10 mouse cellular contexts compared by ENCODE assay signal in genomic region chr3:103789096-103789495, GRCm38 (mm10). TPM values are rescaled to one million over a fixed set of nuclear protein-coding genes. Genes with fewer than 3 reads are reported as not detected.
DNase-seq lines count a peak whose midpoint lies in the region; ATAC-seq and TF ChIP-seq lines count a peak whose summit lies in the region.
"Had no signal": no experiment of that assay in that cellular context is flagged by ENCODE, and none has a peak within 500 bp of the region (broad histone marks: within the 10 kb centered on the region; RNA-seq: fewer than 3 reads in every experiment).

No protein-coding gene starts in this region.

- peak overlapping the region; percentile 70 for H3K4me3 ChIP-seq in erythroblast, embryonic 14.5 days (replicated peaks)
- peak overlapping the region; percentile 93; the same call in 1 of the 2 replicates for H3K4me3 ChIP-seq in lung, embryonic 14.5 days (ENCODE audit: low read depth, low read length)
- H3K4me3 ChIP-seq in intestine, embryonic 16.5 days (ENCODE audit: low read length), result no peak overlapping the region
- H3K4me3 ChIP-seq in neural tube, embryonic 13.5 days, result peak overlapping the region; percentile 94; the same call in 1 of the 2 replicates

- H3K4me1 ChIP-seq in erythroblast, embryonic 14.5 days (ENCODE audit: control insufficient read depth), result peaks cover 75% of the 10 kb centered on the region
- peaks cover 5% of the 10 kb centered on the region; the same call in 1 of the 2 replicates for H3K4me1 ChIP-seq in lung, embryonic 14.5 days (ENCODE audit: insufficient read depth)
- peaks cover 10% of the 10 kb centered on the region for H3K4me1 ChIP-seq in intestine, embryonic 16.5 days (ENCODE audit: control insufficient read depth, insufficient read depth, low read length)
- peaks cover 38% of the 10 kb centered on the region for H3K4me1 ChIP-seq in neural tube, embryonic 13.5 days (replicated peaks)

- no peak for TF ChIP-seq CTCF in lung, embryonic 14.5 days (IDR thresholded peaks at IDR 0.05; ENCODE audit: low read depth)

- no peaks in the 10 kb centered on the region for H3K9me3 ChIP-seq in erythroblast, embryonic 14.5 days (ENCODE audit: control insufficient read depth, low read length)
- H3K9me3 ChIP-seq in lung, embryonic 14.5 days (ENCODE audit: low read depth, low read length), result no peaks in the 10 kb centered on the region
- H3K9me3 ChIP-seq in intestine, embryonic 16.5 days (ENCODE audit: control insufficient read depth, low read length), result no peaks in the 10 kb centered on the region
- no peaks in the 10 kb centered on the region for H3K9me3 ChIP-seq in neural tube, embryonic 13.5 days

- peaks cover 49% of the 10 kb centered on the region for H3K36me3 ChIP-seq in erythroblast, embryonic 14.5 days (ENCODE audit: control insufficient read depth)
- H3K36me3 ChIP-seq in lung, embryonic 14.5 days (ENCODE audit: insufficient read depth), result no peaks in the 10 kb centered on the region
- no peaks in the 10 kb centered on the region for H3K36me3 ChIP-seq in intestine, embryonic 16.5 days (ENCODE audit: control insufficient read depth, insufficient read depth, low read length)
- H3K36me3 ChIP-seq in neural tube, embryonic 13.5 days, result no peaks in the 10 kb centered on the region

- no peak for ATAC-seq in erythroblast, adult 5-6 weeks (replicated peaks; ENCODE audit: low FRiP score, poor library complexity, severe bottlenecking)
- no peak for ATAC-seq in lung, embryonic 14.5 days (ENCODE audit: insufficient read depth)
- ATAC-seq in intestine, embryonic 16.5 days, result no peak
- ATAC-seq in neural tube, embryonic 13.5 days (ENCODE audit: low read depth), result no peak

- no peak overlapping the region for H3K9ac ChIP-seq in lung, embryonic 14.5 days
- no peak overlapping the region for H3K9ac ChIP-seq in intestine, embryonic 16.5 days (ENCODE audit: low read depth, low read length)
- H3K9ac ChIP-seq in neural tube, embryonic 13.5 days, result no peak overlapping the region

- H3K4me2 ChIP-seq in lung, embryonic 14.5 days, result peak overlapping the region; percentile 67
- peak overlapping the region; percentile 21; the same call in 1 of the 2 replicates for H3K4me2 ChIP-seq in intestine, embryonic 16.5 days (ENCODE audit: low read depth, low read length)
- H3K4me2 ChIP-seq in neural tube, embryonic 13.5 days, result peak overlapping the region; percentile 88

- DNase-seq in lung, embryonic 14.5 days, result no peak
- no peak for DNase-seq in lung, postnatal 4 days
- no peak for DNase-seq in retina, postnatal 1 day
- DNase-seq in spleen, postnatal 36 days (ENCODE audit: low spot score in 2 of 2), result no peak
- DNase-seq: adrenal gland, adult 8-10 months had no signal

- no peaks in the 10 kb centered on the region for H3K27me3 ChIP-seq in erythroblast, embryonic 14.5 days (ENCODE audit: control insufficient read depth)
- H3K27me3 ChIP-seq in lung, embryonic 14.5 days (ENCODE audit: insufficient read depth, low read length), result no peaks in the 10 kb centered on the region
- H3K27me3 ChIP-seq in intestine, embryonic 16.5 days (replicated peaks; ENCODE audit: control insufficient read depth, insufficient read depth, low read length), result no peaks in the 10 kb centered on the region
- peaks cover 8% of the 10 kb centered on the region; the same call in 1 of the 2 replicates for H3K27me3 ChIP-seq in neural tube, embryonic 13.5 days

- peak overlapping the region; percentile 82; the same call in 1 of the 2 replicates for H3K27ac ChIP-seq in lung, embryonic 14.5 days (ENCODE audit: low read depth)
- no peak overlapping the region for H3K27ac ChIP-seq in intestine, embryonic 16.5 days (ENCODE audit: low read length)
- 0 out of 2 replicates have a peak overlapping the region, but pooled peaks have one; percentile 23 for H3K27ac ChIP-seq in neural tube, embryonic 13.5 days (replicated peaks)

- 78% methylated on average over 7 of the region's 7 CpGs for WGBS in lung, embryonic 14.5 days
- 80% methylated on average over 7 of the region's 7 CpGs for WGBS in intestine, embryonic 16.5 days
- 87% methylated on average over 7 of the region's 7 CpGs for WGBS in neural tube, embryonic 13.5 days

RNA-seq across cellular contexts. Expression of gene Hipk1, which starts 2.3 kb away (rescaled TPM):
- 5.7 and 7.4 TPM in 2 replicates for polyA plus RNA-seq in erythroblast, embryonic 14.5 days (2012)
- 491 and 663 TPM in 2 replicates for total RNA-seq in erythroblast, adult 5-6 weeks (2015; ENCODE audit: low replicate concordance)
- 744 and 752 TPM in 2 replicates for total RNA-seq in erythroblast, adult 5-6 weeks (2017; ENCODE audit: low replicate concordance)
- 16.8 and 17.2 TPM in 2 replicates for polyA plus RNA-seq in lung, embryonic 14.5 days (2014; fragmentation: Nextera tagmentation; extraction: Ambion mirVana)
- polyA plus RNA-seq in intestine, embryonic 16.5 days (2015; fragmentation: Nextera tagmentation; extraction: Ambion mirVana), result 6.3 and 7.1 TPM in 2 replicates
- 10.6 and 11.7 TPM in 2 replicates for polyA plus RNA-seq in neural tube, embryonic 13.5 days (2015; fragmentation: Nextera tagmentation; extraction: Ambion mirVana)

RNA-seq across cellular contexts. Expression of gene Dclre1b, which starts 20.1 kb away (rescaled TPM):
- 1.1 and 1.2 TPM in 2 replicates for polyA plus RNA-seq in erythroblast, embryonic 14.5 days (2012)
- 22.5 and 24.5 TPM in 2 replicates for total RNA-seq in erythroblast, adult 5-6 weeks (2015; ENCODE audit: low replicate concordance)
- 14.1 and 19.1 TPM in 2 replicates for total RNA-seq in erythroblast, adult 5-6 weeks (2017; ENCODE audit: low replicate concordance)
- 36.5 and 41.1 TPM in 2 replicates for polyA plus RNA-seq in lung, embryonic 14.5 days (2014; fragmentation: Nextera tagmentation; extraction: Ambion mirVana)
- polyA plus RNA-seq in intestine, embryonic 16.5 days (2015; fragmentation: Nextera tagmentation; extraction: Ambion mirVana), result 19.1 and 21.1 TPM in 2 replicates
- 17.2 and 24.6 TPM in 2 replicates for polyA plus RNA-seq in neural tube, embryonic 13.5 days (2015; fragmentation: Nextera tagmentation; extraction: Ambion mirVana)

RNA-seq across cellular contexts. Expression of gene Ap4b1, which starts 20.2 kb away (rescaled TPM):
- polyA plus RNA-seq in erythroblast, embryonic 14.5 days (2012), result 0.12 and 0.16 TPM in 2 replicates
- 56.9 and 81.1 TPM in 2 replicates for total RNA-seq in erythroblast, adult 5-6 weeks (2015; ENCODE audit: low replicate concordance)
- 82.4 and 103 TPM in 2 replicates for total RNA-seq in erythroblast, adult 5-6 weeks (2017; ENCODE audit: low replicate concordance)
- 19.1 and 21.9 TPM in 2 replicates for polyA plus RNA-seq in lung, embryonic 14.5 days (2014; fragmentation: Nextera tagmentation; extraction: Ambion mirVana)
- 21.0 and 21.8 TPM in 2 replicates for polyA plus RNA-seq in intestine, embryonic 16.5 days (2015; fragmentation: Nextera tagmentation; extraction: Ambion mirVana)
- 23.3 and 23.9 TPM in 2 replicates for polyA plus RNA-seq in neural tube, embryonic 13.5 days (2015; fragmentation: Nextera tagmentation; extraction: Ambion mirVana)

RNA-seq across cellular contexts. Expression of gene Gm43064, which starts 20.3 kb away (rescaled TPM):
- 0.26 and 0.65 TPM in 2 replicates for polyA plus RNA-seq in erythroblast, embryonic 14.5 days (2012)
- total RNA-seq in erythroblast, adult 5-6 weeks (2015; ENCODE audit: low replicate concordance), result 11.5 and 30.2 TPM in 2 replicates
- total RNA-seq in erythroblast, adult 5-6 weeks (2017; ENCODE audit: low replicate concordance), result 4.9 and 28.2 TPM in 2 replicates
- 0.21 TPM in 1 of 2 replicates, not detected in the other for polyA plus RNA-seq in lung, embryonic 14.5 days (2014; fragmentation: Nextera tagmentation; extraction: Ambion mirVana)
- polyA plus RNA-seq in intestine, embryonic 16.5 days (2015; fragmentation: Nextera tagmentation; extraction: Ambion mirVana), result 0.45 and 0.69 TPM in 2 replicates
- 0.21 and 0.54 TPM in 2 replicates for polyA plus RNA-seq in neural tube, embryonic 13.5 days (2015; fragmentation: Nextera tagmentation; extraction: Ambion mirVana)
- total RNA-seq: adrenal gland, adult 8-10 months had no signal

RNA-seq across cellular contexts. Expression of gene Bcl2l15, which starts 43.3 kb away (rescaled TPM):
- polyA plus RNA-seq in erythroblast, embryonic 14.5 days (2012), result 0.06 and 0.15 TPM in 2 replicates
- total RNA-seq in erythroblast, adult 5-6 weeks (2015; ENCODE audit: low replicate concordance), result 26.8 and 28.8 TPM in 2 replicates
- 38.9 and 50.0 TPM in 2 replicates for total RNA-seq in erythroblast, adult 5-6 weeks (2017; ENCODE audit: low replicate concordance)
- not detected in 2 replicates for polyA plus RNA-seq in lung, embryonic 14.5 days (2014; fragmentation: Nextera tagmentation; extraction: Ambion mirVana)
- polyA plus RNA-seq in intestine, embryonic 16.5 days (2015; fragmentation: Nextera tagmentation; extraction: Ambion mirVana), result 14.2 and 22.4 TPM in 2 replicates
- polyA plus RNA-seq in neural tube, embryonic 13.5 days (2015; fragmentation: Nextera tagmentation; extraction: Ambion mirVana), result 0.50 and 0.79 TPM in 2 replicates
- polyA plus RNA-seq: limb, embryonic 11.5 days had no signal

Comparison
In these comparisons a context has a peak if more than half of its experiments do, and no peak if none do; other contexts are left out.
1. H3K4me2 ChIP-seq: peak in every context shown above with its lines; median percentile 88 in neural tube, embryonic 13.5 days; 67 in lung, embryonic 14.5 days; 21 in intestine, embryonic 16.5 days.
2. RNA of gene Ap4b1, which starts 20.2 kb away (polyA plus RNA-seq): 23.3 to 23.9 TPM in neural tube, embryonic 13.5 days, 21.0 to 21.8 TPM in intestine, embryonic 16.5 days and 19.1 to 21.9 TPM in lung, embryonic 14.5 days; 0.12 to 0.16 TPM in erythroblast, embryonic 14.5 days; every median in the first group is over 10 times any median in the second.